11 mouse cellular contexts compared by ENCODE assay signal in genomic region chr17:78809019-78809418, GRCm38 (mm10). TPM values are rescaled to one million over a fixed set of nuclear protein-coding genes. Genes with fewer than 3 reads are reported as not detected.
DNase-seq lines count a peak whose midpoint lies in the region; ATAC-seq lines count a peak whose summit lies in the region.
"Had no signal": no experiment of that assay in that cellular context is flagged by ENCODE, and none has a peak within 500 bp of the region (broad histone marks: within the 10 kb centered on the region; RNA-seq: fewer than 3 reads in every experiment).

No protein-coding gene starts in this region.

- no peak for ATAC-seq in embryonic facial prominence, embryonic 11.5 days (replicated peaks; ENCODE audit: insufficient number of reproducible peaks, low FRiP score, low TSS enrichment, low read depth)
- ATAC-seq in midbrain, embryonic 11.5 days (ENCODE audit: low FRiP score): peak; percentile 61; the same call in 1 of the 2 replicates
- ATAC-seq in midbrain, embryonic 15.5 days (replicated peaks): no peak

- H3K4me1 ChIP-seq in embryonic facial prominence, embryonic 11.5 days (ENCODE audit: control insufficient read depth, insufficient read depth, low read length): no peaks in the 10 kb centered on the region
- H3K4me1 ChIP-seq in embryonic facial prominence, embryonic 10.5 days: no peaks in the 10 kb centered on the region
- no peaks in the 10 kb centered on the region for H3K4me1 ChIP-seq in midbrain, embryonic 11.5 days (ENCODE audit: control insufficient read depth, insufficient read depth, low read length)
- H3K4me1 ChIP-seq in midbrain, embryonic 15.5 days: no peaks in the 10 kb centered on the region
- H3K4me1 ChIP-seq in limb, embryonic 10.5 days: no peaks in the 10 kb centered on the region
- H3K4me1 ChIP-seq: limb, embryonic 13.5 days; neural tube, embryonic 13.5 days had no signal

- no peak overlapping the region for H3K4me2 ChIP-seq in embryonic facial prominence, embryonic 11.5 days (ENCODE audit: low read depth, low read length)
- H3K4me2 ChIP-seq in midbrain, embryonic 11.5 days: no peak overlapping the region
- no peak overlapping the region for H3K4me2 ChIP-seq in midbrain, embryonic 15.5 days
- H3K4me2 ChIP-seq: limb, embryonic 13.5 days; neural tube, embryonic 13.5 days had no signal

- no peaks in the 10 kb centered on the region for H3K27me3 ChIP-seq in embryonic facial prominence, embryonic 11.5 days (ENCODE audit: control insufficient read depth, insufficient read depth, low read length)
- no peaks in the 10 kb centered on the region for H3K27me3 ChIP-seq in embryonic facial prominence, embryonic 10.5 days (replicated peaks; ENCODE audit: low read depth, poor library complexity, severe bottlenecking)
- no peaks in the 10 kb centered on the region for H3K27me3 ChIP-seq in midbrain, embryonic 11.5 days (ENCODE audit: control insufficient read depth, insufficient read depth, low read length)
- no peaks in the 10 kb centered on the region for H3K27me3 ChIP-seq in midbrain, embryonic 15.5 days (replicated peaks)
- no peaks in the 10 kb centered on the region for H3K27me3 ChIP-seq in limb, embryonic 10.5 days (ENCODE audit: low read depth, poor library complexity, severe bottlenecking)
- H3K27me3 ChIP-seq: limb, embryonic 13.5 days; neural tube, embryonic 13.5 days had no signal

- peak; percentile 45 for DNase-seq in embryonic facial prominence, embryonic 11.5 days (ENCODE audit: low spot score)
- no peak for DNase-seq in embryonic facial prominence, embryonic 10.5 days (ENCODE audit: low spot score)
- no peak for DNase-seq in midbrain, embryonic 11.5 days (ENCODE audit: low spot score, missing footprints)
- DNase-seq in embryo, embryonic 11.5 days (ENCODE audit: low read depth, low spot score): peak; percentile 7
- peak; percentile 62 for DNase-seq in retina, embryonic 14.5 days (ENCODE audit: low spot score)
- DNase-seq in frontal cortex, postnatal 25 days (ENCODE audit: low spot score in 2 of 2): no peak
- DNase-seq in limb, embryonic 10.5 days (ENCODE audit: low spot score): no peak
- DNase-seq: cerebellum, adult 8-10 months had no signal

- no peaks in the 10 kb centered on the region; the same call in 1 of the 2 replicates for H3K36me3 ChIP-seq in embryonic facial prominence, embryonic 11.5 days (replicated peaks; ENCODE audit: control insufficient read depth, insufficient read depth, low read depth, low read length)
- H3K36me3 ChIP-seq in embryonic facial prominence, embryonic 10.5 days (replicated peaks): peaks cover 50% of the 10 kb centered on the region
- H3K36me3 ChIP-seq in midbrain, embryonic 11.5 days (ENCODE audit: control insufficient read depth, insufficient read depth, low read length): peaks cover 2% of the 10 kb centered on the region; the same call in 1 of the 2 replicates
- peaks cover 34% of the 10 kb centered on the region for H3K36me3 ChIP-seq in midbrain, embryonic 15.5 days (replicated peaks)
- H3K36me3 ChIP-seq in limb, embryonic 10.5 days: peaks cover 45% of the 10 kb centered on the region

- H3K9me3 ChIP-seq in embryonic facial prominence, embryonic 11.5 days (replicated peaks; ENCODE audit: control insufficient read depth, low read length): no peaks in the 10 kb centered on the region
- no peaks in the 10 kb centered on the region for H3K9me3 ChIP-seq in embryonic facial prominence, embryonic 10.5 days
- no peaks in the 10 kb centered on the region for H3K9me3 ChIP-seq in midbrain, embryonic 11.5 days (ENCODE audit: control insufficient read depth, low read length)
- H3K9me3 ChIP-seq in midbrain, embryonic 15.5 days: no peaks in the 10 kb centered on the region
- no peaks in the 10 kb centered on the region for H3K9me3 ChIP-seq in limb, embryonic 10.5 days (replicated peaks)
- H3K9me3 ChIP-seq: limb, embryonic 13.5 days; neural tube, embryonic 13.5 days had no signal

- H3K4me3 ChIP-seq in embryonic facial prominence, embryonic 11.5 days (ENCODE audit: low read depth, low read length): no peak overlapping the region
- no peak overlapping the region for H3K4me3 ChIP-seq in embryonic facial prominence, embryonic 10.5 days
- H3K4me3 ChIP-seq in midbrain, embryonic 11.5 days (ENCODE audit: low read depth, low read length): no peak overlapping the region
- H3K4me3 ChIP-seq in midbrain, embryonic 15.5 days: no peak overlapping the region
- no peak overlapping the region for H3K4me3 ChIP-seq in limb, embryonic 10.5 days
- H3K4me3 ChIP-seq: limb, embryonic 13.5 days; neural tube, embryonic 13.5 days had no signal

- no peak overlapping the region for H3K27ac ChIP-seq in embryonic facial prominence, embryonic 11.5 days (replicated peaks; ENCODE audit: low read depth, low read length)
- no peak overlapping the region for H3K27ac ChIP-seq in embryonic facial prominence, embryonic 10.5 days (replicated peaks)
- no peak overlapping the region for H3K27ac ChIP-seq in midbrain, embryonic 11.5 days (ENCODE audit: low read depth, low read length)
- H3K27ac ChIP-seq in midbrain, embryonic 15.5 days: no peak overlapping the region
- no peak overlapping the region for H3K27ac ChIP-seq in limb, embryonic 10.5 days
- H3K27ac ChIP-seq: limb, embryonic 13.5 days; neural tube, embryonic 13.5 days had no signal

- no peak overlapping the region for H3K9ac ChIP-seq in embryonic facial prominence, embryonic 11.5 days (replicated peaks; ENCODE audit: low read length)
- H3K9ac ChIP-seq in midbrain, embryonic 11.5 days (ENCODE audit: low read length): no peak overlapping the region
- H3K9ac ChIP-seq in midbrain, embryonic 15.5 days: no peak overlapping the region
- H3K9ac ChIP-seq: limb, embryonic 13.5 days; neural tube, embryonic 13.5 days had no signal

RNA-seq across cellular contexts. Expression of gene Heatr5b, which starts 26.1 kb away (rescaled TPM):
- polyA plus RNA-seq in embryonic facial prominence, embryonic 11.5 days (2014; fragmentation: Nextera tagmentation; extraction: Ambion mirVana): 13.0 and 14.2 TPM in 2 replicates
- 14.6 and 15.2 TPM in 2 replicates for polyA plus RNA-seq in embryonic facial prominence, embryonic 10.5 days (2016; fragmentation: Nextera tagmentation; extraction: Ambion mirVana)
- 15.5 and 17.9 TPM in 2 replicates for polyA plus RNA-seq in midbrain, embryonic 11.5 days (2014; fragmentation: Nextera tagmentation; extraction: Ambion mirVana)
- polyA plus RNA-seq in midbrain, embryonic 15.5 days (2015; fragmentation: Nextera tagmentation; extraction: Ambion mirVana): 21.7 and 23.1 TPM in 2 replicates
- 9.8 and 17.5 TPM in 2 replicates for polyA plus RNA-seq in limb, embryonic 10.5 days (2016; fragmentation: Nextera tagmentation; extraction: Ambion mirVana)

RNA-seq across cellular contexts. Expression of gene Gpatch11, which starts 26.3 kb away (rescaled TPM):
- 38.7 and 39.5 TPM in 2 replicates for polyA plus RNA-seq in embryonic facial prominence, embryonic 11.5 days (2014; fragmentation: Nextera tagmentation; extraction: Ambion mirVana)
- 39.3 and 42.7 TPM in 2 replicates for polyA plus RNA-seq in embryonic facial prominence, embryonic 10.5 days (2016; fragmentation: Nextera tagmentation; extraction: Ambion mirVana)
- 40.8 and 45.4 TPM in 2 replicates for polyA plus RNA-seq in midbrain, embryonic 11.5 days (2014; fragmentation: Nextera tagmentation; extraction: Ambion mirVana)
- polyA plus RNA-seq in midbrain, embryonic 15.5 days (2015; fragmentation: Nextera tagmentation; extraction: Ambion mirVana): 45.3 and 46.2 TPM in 2 replicates
- polyA plus RNA-seq in limb, embryonic 10.5 days (2016; fragmentation: Nextera tagmentation; extraction: Ambion mirVana): 33.6 and 41.1 TPM in 2 replicates

Comparison
In these comparisons a context has a peak if more than half of its experiments do, and no peak if none do; other contexts are left out.
1. DNase-seq: peak in embryonic facial prominence, embryonic 11.5 days (single experiment), embryo, embryonic 11.5 days (single experiment) and retina, embryonic 14.5 days (single experiment); none in embryonic facial prominence, embryonic 10.5 days (single experiment), midbrain, embryonic 11.5 days (single experiment), frontal cortex, postnatal 25 days (0 of 2) and limb, embryonic 10.5 days (single experiment).